Comparison of ENCODE assay signal across 10 mouse cellular contexts in genomic region chr11:109376484-109377143, GRCm38 (mm10). TPM values are rescaled to one million over a fixed set of nuclear protein-coding genes. Genes with fewer than 3 reads are reported as not detected.
DNase-seq lines count a peak whose midpoint lies in the region; ATAC-seq lines count a peak whose summit lies in the region.
"Had no signal": no experiment of that assay in that cellular context is flagged by ENCODE, and none has a peak within 500 bp of the region (broad histone marks: within the 10 kb centered on the region; RNA-seq: fewer than 3 reads in every experiment).

No protein-coding gene starts in this region.

- no peak overlapping the region for H3K4me3 ChIP-seq in heart, embryonic 16.5 days (ENCODE audit: low read length)
- no peak overlapping the region for H3K4me3 ChIP-seq in forebrain, embryonic 14.5 days (ENCODE audit: low read depth, low read length)
- H3K4me3 ChIP-seq: myocyte had no signal

- H3K27me3 ChIP-seq in heart, embryonic 16.5 days (ENCODE audit: control insufficient read depth, insufficient read depth, low read length) = no peaks in the 10 kb centered on the region
- H3K27me3 ChIP-seq in forebrain, embryonic 14.5 days (replicated peaks; ENCODE audit: control insufficient read depth, insufficient read depth, low read length) = no peaks in the 10 kb centered on the region

- peaks cover 4% of the 10 kb centered on the region; the same call in 1 of the 2 replicates for H3K36me3 ChIP-seq in heart, embryonic 16.5 days (ENCODE audit: control insufficient read depth, insufficient read depth)
- 0 out of 2 replicates have a peak, but pooled peaks cover 3% of the 10 kb centered on the region for H3K36me3 ChIP-seq in forebrain, embryonic 14.5 days (ENCODE audit: control insufficient read depth, insufficient read depth, low read length)

- no peak overlapping the region for H3K4me2 ChIP-seq in heart, embryonic 16.5 days (ENCODE audit: low read depth, low read length)
- H3K4me2 ChIP-seq in forebrain, embryonic 14.5 days (ENCODE audit: low read length) = no peak overlapping the region

- no peak for DNase-seq in heart, adult 8-10 months (ENCODE audit: low spot score)
- DNase-seq in c-Kit-positive CD71-positive TER-119-positive erythroid progenitor cells, embryonic 14.5 days (ENCODE audit: low spot score) = peak; percentile 34
- peak; percentile 66 for DNase-seq in forebrain, embryonic 14.5 days (ENCODE audit: low spot score)
- no peak for DNase-seq in right cerebral cortex, postnatal 25 days
- no peak for DNase-seq in right cerebral cortex, postnatal 14 days
- DNase-seq in thymus, postnatal 36 days = no peak
- DNase-seq: gastrocnemius, postnatal 25 days had no signal

- peak overlapping the region; percentile 72 for H3K27ac ChIP-seq in heart, embryonic 16.5 days (ENCODE audit: low read length)
- H3K27ac ChIP-seq in forebrain, embryonic 14.5 days (ENCODE audit: low read depth, low read length) = no peak overlapping the region

- peaks cover 48% of the 10 kb centered on the region for H3K4me1 ChIP-seq in heart, embryonic 16.5 days (ENCODE audit: control insufficient read depth, insufficient read depth, low read length)
- peaks cover 15% of the 10 kb centered on the region for H3K4me1 ChIP-seq in forebrain, embryonic 14.5 days (ENCODE audit: control insufficient read depth, insufficient read depth, low read length)

- 38% methylated on average over 7 of the region's 7 CpGs for WGBS in heart, embryonic 16.5 days
- 46% methylated on average over 7 of the region's 7 CpGs for WGBS in forebrain, embryonic 14.5 days

- no peaks in the 10 kb centered on the region for H3K9me3 ChIP-seq in heart, embryonic 16.5 days (replicated peaks; ENCODE audit: control insufficient read depth, low read length)
- H3K9me3 ChIP-seq in forebrain, embryonic 14.5 days (replicated peaks; ENCODE audit: control insufficient read depth, low read length) = no peaks in the 10 kb centered on the region

- 0 out of 2 replicates have a peak overlapping the region, but pooled peaks have one; percentile 26 for H3K9ac ChIP-seq in heart, embryonic 16.5 days (ENCODE audit: low read length)
- H3K9ac ChIP-seq in forebrain, embryonic 14.5 days (ENCODE audit: low read length) = no peak overlapping the region

- ATAC-seq in heart, embryonic 16.5 days (replicated peaks; ENCODE audit: extremely low read depth, insufficient read depth, low FRiP score) = no peak
- ATAC-seq in forebrain, embryonic 14.5 days = peak; percentile 62
- ATAC-seq in megakaryocyte, adult 5-6 weeks (ENCODE audit: poor library complexity, severe bottlenecking) = 0 out of 2 replicates have a peak, but pooled peaks have one; percentile 11

RNA-seq across cellular contexts. Expression of gene Gna13, which starts 14.0 kb away (rescaled TPM):
- 20.7 and 21.6 TPM in 2 replicates for polyA plus RNA-seq in heart, embryonic 16.5 days (2015; fragmentation: Nextera tagmentation; extraction: Ambion mirVana)
- 10 to 100 TPM; 25.4 to 29.3 (median 27.4) TPM for total RNA-seq in heart, adult 8-10 months (2022)
- 13.7 and 16.3 TPM in 2 replicates for polyA plus RNA-seq in forebrain, embryonic 14.5 days (2014; fragmentation: Nextera tagmentation; extraction: Ambion mirVana)
- total RNA-seq in megakaryocyte, adult 5-6 weeks (2015) = 59.5 and 61.2 TPM in 2 replicates
- 54.2 and 57.3 TPM in 2 replicates for total RNA-seq in megakaryocyte, adult 5-6 weeks (2017)

RNA-seq across cellular contexts. Expression of gene 9930022D16Rik, which starts 37.1 kb away (rescaled TPM):
- not detected in 2 replicates for polyA plus RNA-seq in heart, embryonic 16.5 days (2015; fragmentation: Nextera tagmentation; extraction: Ambion mirVana)
- total RNA-seq in heart, adult 8-10 months (2022) = not detected
- not detected in 2 replicates for polyA plus RNA-seq in forebrain, embryonic 14.5 days (2014; fragmentation: Nextera tagmentation; extraction: Ambion mirVana)
- 0.07 TPM in 1 of 2 replicates, not detected in the other for total RNA-seq in megakaryocyte, adult 5-6 weeks (2015)
- 0.08 TPM in 1 of 2 replicates, not detected in the other for total RNA-seq in megakaryocyte, adult 5-6 weeks (2017)
- total RNA-seq: gastrocnemius, postnatal 25 days had no signal
- polyA plus RNA-seq: myocyte had no signal

RNA-seq across cellular contexts. Expression of gene Amz2, which starts 49.1 kb away (rescaled TPM):
- polyA plus RNA-seq in heart, embryonic 16.5 days (2015; fragmentation: Nextera tagmentation; extraction: Ambion mirVana) = 34.9 and 39.8 TPM in 2 replicates
- 10 to 100 TPM; 45.2 to 56.6 (median 54.4) TPM for total RNA-seq in heart, adult 8-10 months (2022)
- 78.0 and 79.6 TPM in 2 replicates for polyA plus RNA-seq in forebrain, embryonic 14.5 days (2014; fragmentation: Nextera tagmentation; extraction: Ambion mirVana)
- total RNA-seq in megakaryocyte, adult 5-6 weeks (2015) = 19.2 and 26.5 TPM in 2 replicates
- total RNA-seq in megakaryocyte, adult 5-6 weeks (2017) = 51.3 and 51.7 TPM in 2 replicates

Comparison
In these comparisons a context has a peak if more than half of its experiments do, and no peak if none do; other contexts are left out.
1. DNase-seq: peak in c-Kit-positive CD71-positive TER-119-positive erythroid progenitor cells, embryonic 14.5 days (single experiment) and forebrain, embryonic 14.5 days (single experiment); none in heart, adult 8-10 months (single experiment), right cerebral cortex, postnatal 25 days (single experiment), right cerebral cortex, postnatal 14 days (single experiment) and thymus, postnatal 36 days (0 of 2).